Mouse (Mus musculus) liver, embryonic 15.5 days (tissue): ENCODE results near the gene Rnf144a. TPM values are rescaled to one million over a fixed set of nuclear protein-coding genes. Genes with fewer than 3 reads are reported as not detected.

Source experiments
- ATAC-seq: fragments of 200-750 bp; cut with Nextera tagmentation; 2 replicates; pipeline ENCODE4 v1.8.0; 2017; ENCODE audit warnings: moderate number of reproducible peaks, mild to moderate bottlenecking, moderate library complexity; ENCODE audit not compliant: insufficient read depth
- H3K27ac ChIP-seq: fragments of 300-500 bp; sonication (generic); replicated peaks from 2 replicates; pipeline ENCODE4 v1.5.1; 2015; ENCODE audit warnings: mild to moderate bottlenecking, inconsistent platforms
- H3K27me3 ChIP-seq: fragments of 300-500 bp; sonication (generic); 2 replicates; pipeline ENCODE4 v1.6.1; 2015; ENCODE audit warnings: mild to moderate bottlenecking, inconsistent platforms
- H3K36me3 ChIP-seq: fragments of 300-500 bp; sonication (generic); replicated peaks from 2 replicates; pipeline ENCODE4 v1.6.1; 2015; ENCODE audit warnings: moderate library complexity, mild to moderate bottlenecking, inconsistent platforms
- H3K4me1 ChIP-seq: fragments of 300-500 bp; sonication (generic); replicated peaks from 2 replicates; pipeline ENCODE4 v1.6.1; 2015; ENCODE audit warnings: inconsistent platforms
- H3K4me2 ChIP-seq: fragments of 300-500 bp; sonication (generic); 2 replicates; pipeline ENCODE4 v1.6.1; 2015; ENCODE audit warnings: moderate library complexity, mild to moderate bottlenecking, inconsistent platforms
- H3K4me3 ChIP-seq: fragments of 300-500 bp; sonication (generic); replicated peaks from 2 replicates; pipeline ENCODE4 v1.5.1; 2015; ENCODE audit warnings: mild to moderate bottlenecking, inconsistent platforms
- H3K9ac ChIP-seq: fragments of 300-500 bp; sonication (generic); 2 replicates; pipeline ENCODE4 v1.6.1; 2015; ENCODE audit warnings: moderate library complexity, mild to moderate bottlenecking, inconsistent platforms
- H3K9me3 ChIP-seq: fragments of 300-500 bp; sonication (generic); replicated peaks from 2 replicates; pipeline ENCODE4 v1.6.1; 2016; ENCODE audit warnings: inconsistent platforms
- WGBS: fragments of 180-500 bp; shearing (Covaris S2); methylation state at CpG from one replicate; pipeline ENCODE4 v1.1.7; 2015; ENCODE audit warnings: mixed read lengths; ENCODE audit not compliant: insufficient replicate concordance; 5-methylcytosine and 5-hydroxymethylcytosine counted together
- microRNA-seq: library from miRNA; unstranded; fragments of <30 nt; microRNA quantifications from one replicate; pipeline ENCODE4, GENCODE M21; 2016
- polyA plus RNA-seq: library from polyadenylated mRNA; unstranded; fragments of >200 nt; fragmentation: Nextera tagmentation; extraction: Ambion mirVana; gene quantifications from 2 replicates; pipeline ENCODE4 v1.2.1, GENCODE M21; 2015

Gene Rnf144a
- polyA plus RNA-seq, 1 experiment from 2014 or later: 3.6 TPM

DNA sequence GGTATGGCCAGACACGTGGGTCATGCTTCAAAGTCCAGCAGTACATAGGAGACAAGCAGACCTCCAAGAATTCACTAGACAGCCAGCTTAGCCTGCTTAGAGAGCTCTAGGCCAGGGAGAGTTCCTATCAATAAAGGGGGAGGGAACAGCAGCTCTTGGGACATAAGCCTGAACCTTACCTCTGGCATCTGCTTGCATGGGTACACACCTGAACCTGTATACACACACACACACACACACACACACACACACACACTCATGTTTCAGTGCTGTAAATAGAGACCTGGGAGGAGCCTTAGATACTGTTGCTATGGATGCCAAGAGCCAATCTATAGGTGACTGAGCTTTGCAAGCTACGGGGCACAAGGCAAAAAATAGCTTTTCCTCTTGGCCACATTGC is 138.5 kb downstream of the Rnf144a start:
- Histone ChIP-seq H3K27ac (no peak overlapping the region), H3K4me1 (no peaks in the 10 kb centered on the region), H3K27me3 (no peaks in the 10 kb centered on the region), H3K4me2 (no peak overlapping the region), H3K9me3 (no peaks in the 10 kb centered on the region), H3K36me3 (no peaks in the 10 kb centered on the region), H3K9ac (no peak overlapping the region), H3K4me3 (no peak overlapping the region)
- WGBS: 46% methylated on average over 2 of the region's 2 CpGs
- no peak for ATAC-seq

Small RNA genes within 50 kb of the gene (microRNA-seq; reads per million reads assigned to microRNA genes)
- 22.3 reads per million, percentile 38 among the genes with 10 or more reads in this experiment for gene Mir6538

Other genes starting within 250 kb of the Rnf144a start
- gene Rsad2, start 41.2 kb upstream of the Rnf144a start, polyA plus RNA-seq: 9.2 and 9.6 TPM in 2 replicates
- gene Cmpk2, start 54.0 kb upstream of the Rnf144a start, polyA plus RNA-seq: 9.6 and 10.6 TPM in 2 replicates